Mouse (Mus musculus) cerebellum, adult 11 months (tissue): ENCODE data around the gene Cuta.
"Not testable (repeated sequence)": the region's sequence is repeated elsewhere in the genome, so short reads cannot be mapped to it uniquely, and the experiment has no call there.

Source experiments
- DNase-seq: peaks from one replicate; pipeline ENCODE4 v3.0.0; 2022

The Cuta gene

GRCm38 (mm10) chr17:26935027-26935426, 4.3 kb downstream of the Cuta start:
- DNase-seq: no peak

- DNase-seq: no peak
Observed at GRCm38 (mm10) chr17:26933885-26934827, 5.2 kb downstream of the Cuta start.

DNA sequence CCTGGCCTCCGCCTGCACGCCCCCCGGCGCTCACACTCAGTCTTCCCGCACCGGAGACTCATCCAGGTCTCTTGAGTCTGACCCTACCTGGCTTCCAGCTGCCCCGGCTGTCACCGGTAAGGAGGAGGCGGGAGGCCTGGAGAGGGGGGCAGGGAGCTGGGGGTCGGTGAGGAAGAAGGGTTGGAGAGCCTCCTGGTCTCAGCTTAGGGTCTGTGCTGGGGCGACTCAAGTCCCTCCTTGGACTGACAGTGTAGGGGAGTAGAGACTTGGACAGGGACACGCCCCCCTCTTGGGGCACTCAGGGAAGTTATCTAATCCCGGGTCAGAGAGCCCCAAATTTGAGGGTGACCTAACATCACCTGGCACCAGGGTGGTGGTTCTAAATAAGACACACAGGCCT, 6.0 kb downstream of the Cuta start:
- no peak for DNase-seq

GRCm38 (mm10) chr17:26932839-26933398, 6.5 kb downstream of the Cuta start, which contains the start of gene Phf1:
Gene Phf1, plus strand, starts transcription at chr17:26933052.
- peak; percentile 95 for DNase-seq

GRCm38 (mm10) chr17:26931795-26932194, 7.6 kb downstream of the Cuta start:
- DNase-seq: peak; percentile 38

DNA sequence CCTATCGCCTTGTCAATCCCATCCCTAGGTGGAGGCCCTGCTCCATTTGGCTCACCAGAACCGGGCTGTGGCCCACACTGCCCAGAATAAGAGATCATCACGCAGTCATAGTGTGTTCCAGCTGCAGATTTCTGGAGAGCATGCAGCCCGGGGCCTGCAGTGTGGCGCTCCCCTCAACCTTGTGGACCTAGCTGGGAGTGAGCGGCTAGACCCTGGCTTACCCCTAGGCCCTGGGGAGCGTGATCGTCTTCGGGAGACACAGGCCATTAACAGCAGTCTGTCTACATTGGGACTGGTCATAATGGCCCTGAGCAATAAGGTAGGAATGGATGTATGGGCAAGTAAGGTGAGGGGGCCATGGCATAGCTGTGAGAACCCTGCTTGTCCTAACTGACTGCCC, 14.0 kb downstream of the Cuta start:
- not testable (repeated sequence) for DNase-seq

DNA sequence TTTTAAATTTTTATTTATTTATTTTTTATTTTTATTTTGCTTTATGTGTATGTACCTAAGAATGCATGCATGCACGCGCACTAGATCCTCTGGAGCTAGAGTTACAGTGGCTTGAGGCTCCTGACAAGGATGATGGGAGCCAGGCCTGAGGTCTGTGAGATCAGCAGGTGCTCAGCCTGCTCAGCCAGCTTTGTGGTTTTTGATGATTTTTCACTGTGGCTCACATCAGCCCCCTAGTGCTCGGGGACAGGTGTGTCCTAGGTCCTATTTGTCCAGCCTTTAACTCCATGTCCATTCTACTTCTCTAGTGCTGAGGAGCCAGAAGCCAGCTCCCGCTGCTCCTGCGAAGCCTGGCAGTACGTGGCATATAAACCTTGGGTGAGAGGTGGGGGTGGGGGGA, 17.0 kb downstream of the Cuta start:
- DNase-seq: not testable (repeated sequence)

- not testable (repeated sequence) for DNase-seq
Observed at GRCm38 (mm10) chr17:26919516-26919915, 19.9 kb downstream of the Cuta start.

GRCm38 (mm10) chr17:26918343-26918742, 21.0 kb downstream of the Cuta start:
- no peak for DNase-seq

GRCm38 (mm10) chr17:26917560-26917959, 21.8 kb downstream of the Cuta start:
- DNase-seq: not testable (repeated sequence)

GRCm38 (mm10) chr17:26916711-26917482, 22.5 kb downstream of the Cuta start, which contains the start of gene Kifc5b:
Gene Kifc5b, plus strand, starts transcription at chr17:26917091.
- DNase-seq: peak; percentile 100

- DNase-seq: no peak
Observed at GRCm38 (mm10) chr17:26915248-26915647, 24.1 kb downstream of the Cuta start.

- DNase-seq: not testable (repeated sequence)
Observed at GRCm38 (mm10) chr17:26907506-26907905, 31.9 kb downstream of the Cuta start.

DNA sequence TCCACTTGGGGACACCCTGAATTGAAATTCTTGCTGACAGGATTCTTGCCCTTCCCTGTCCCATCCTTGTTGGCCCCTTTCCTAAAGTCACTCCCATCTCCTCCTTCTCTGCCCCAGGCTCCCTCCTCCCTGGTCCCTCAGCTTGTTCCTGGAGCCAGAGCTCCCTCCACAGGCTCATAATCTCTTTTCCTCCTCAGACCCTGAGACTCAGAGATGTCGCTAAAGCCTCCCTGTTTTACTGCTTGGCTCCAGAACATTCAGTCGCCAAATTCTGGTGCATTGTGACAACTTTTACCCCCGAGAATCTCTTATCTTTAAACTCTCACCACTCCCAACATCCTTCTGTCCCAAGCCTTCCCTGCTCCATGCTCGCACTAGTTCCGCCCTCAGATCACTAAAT, 35.0 kb downstream of the Cuta start:
- DNase-seq: no peak

GRCm38 (mm10) chr17:26900916-26901315, 38.5 kb downstream of the Cuta start:
- DNase-seq: no peak

DNA sequence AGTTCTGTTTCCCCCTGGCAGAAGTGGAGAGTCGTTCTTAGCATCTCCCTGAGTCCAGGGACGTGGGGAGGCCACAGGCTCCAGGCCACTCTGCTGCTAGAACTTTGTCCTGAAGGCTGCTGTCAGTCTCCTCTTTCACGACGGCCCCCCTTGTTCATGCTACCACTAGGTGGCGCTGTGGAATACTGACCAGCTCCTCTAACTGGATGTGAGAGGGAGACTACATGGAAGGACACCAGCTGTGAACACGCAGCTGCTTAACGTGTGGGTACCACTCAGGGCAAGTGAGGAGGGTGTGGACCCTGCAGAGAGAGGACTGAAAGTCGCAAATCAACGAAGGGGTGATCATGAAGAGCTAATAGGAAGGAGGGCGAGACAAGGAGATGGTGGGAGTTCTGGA, 43.8 kb downstream of the Cuta start:
- DNase-seq: peak; percentile 51

DNA sequence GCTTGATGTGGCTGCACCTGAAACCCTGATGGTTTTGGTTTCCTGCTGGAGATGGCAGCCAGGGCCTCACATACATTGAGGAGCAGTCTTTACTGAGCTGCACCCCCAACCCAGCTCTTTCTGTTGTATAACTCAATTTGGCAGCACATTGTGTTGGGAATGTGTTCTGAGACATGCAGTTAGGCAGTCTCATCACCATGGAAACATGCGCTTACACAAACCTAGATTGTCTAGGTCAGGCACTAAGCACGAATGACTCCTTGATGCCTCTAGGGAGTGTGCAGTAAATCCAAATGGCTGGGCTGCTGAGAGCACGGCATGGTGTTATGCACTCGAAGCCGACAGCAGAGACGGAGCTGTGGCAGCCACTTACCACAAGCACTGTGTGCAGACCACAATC, 45.0 kb downstream of the Cuta start:
- DNase-seq: no peak

GRCm38 (mm10) chr17:26893492-26893891, 45.9 kb downstream of the Cuta start:
- no peak for DNase-seq

DNA sequence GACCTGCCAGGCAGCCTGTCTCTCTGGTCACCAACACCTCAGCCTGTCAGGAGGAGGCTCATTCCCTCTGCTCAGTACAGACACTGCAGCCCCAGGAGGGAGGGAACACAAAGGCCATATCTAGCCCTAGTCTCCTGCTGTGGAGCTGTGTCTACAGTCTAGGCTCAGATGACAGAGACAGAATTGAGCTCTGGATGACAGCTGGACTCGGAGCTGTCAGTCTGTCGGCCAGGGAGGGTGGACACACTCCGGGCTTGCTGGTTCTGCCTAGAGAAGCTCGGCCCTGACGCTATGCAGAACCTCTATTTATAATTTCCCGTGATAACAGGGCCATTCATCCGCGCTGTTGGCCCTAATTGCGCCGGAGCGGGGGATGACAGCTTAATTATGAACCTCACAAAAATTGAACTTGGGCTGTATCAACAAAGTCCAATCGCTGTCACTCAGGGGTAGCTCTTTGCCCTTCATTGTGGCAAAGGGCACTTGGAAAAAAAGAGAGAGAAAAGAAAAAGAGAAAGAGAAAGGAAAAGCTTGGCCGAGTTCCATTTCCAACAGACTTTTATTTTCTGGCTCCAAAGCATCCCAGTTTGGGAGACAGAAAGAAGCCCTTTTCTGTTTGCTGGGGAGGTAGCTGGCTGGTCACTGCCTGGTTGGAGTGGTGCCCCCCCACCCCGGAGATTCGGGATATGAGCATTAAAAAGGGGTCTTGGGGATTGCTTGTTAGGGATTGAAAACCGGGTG, 46.6 kb downstream of the Cuta start:
- DNase-seq: no peak

GRCm38 (mm10) chr17:26887926-26888325, 51.4 kb downstream of the Cuta start:
- DNase-seq: no peak

DNA sequence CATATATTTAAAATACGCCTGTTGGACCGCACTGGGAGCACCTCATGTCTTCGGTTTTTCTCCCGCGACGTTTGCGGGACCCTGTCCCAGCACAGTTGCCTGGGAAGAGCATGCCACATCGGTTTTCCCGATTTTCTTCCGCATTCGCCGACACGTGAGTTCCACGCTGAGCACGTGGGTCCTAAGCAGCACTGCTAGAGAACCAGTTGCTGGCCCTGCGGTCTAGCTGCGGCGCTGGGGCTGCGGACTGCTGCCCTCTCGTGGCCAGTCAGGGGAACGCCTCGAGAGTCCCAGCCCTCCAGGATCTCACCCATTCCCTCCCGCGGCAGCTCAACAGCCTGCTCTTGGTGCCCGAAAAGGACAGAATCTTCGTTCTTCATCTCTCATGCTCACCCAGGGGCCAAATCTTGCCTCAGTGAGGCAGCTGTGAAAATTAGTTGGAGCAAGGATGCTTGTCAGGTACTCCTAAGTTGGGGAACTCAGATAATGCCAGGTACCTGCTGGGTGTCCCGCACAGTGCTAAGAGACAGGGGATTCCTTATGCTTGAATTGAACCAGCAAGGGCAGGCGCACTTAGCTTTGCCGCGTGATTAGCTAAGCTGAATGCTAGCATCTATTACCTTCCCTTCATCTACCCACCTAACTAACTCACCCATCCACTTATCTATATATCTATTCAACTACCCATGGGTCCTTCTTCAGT, 53.2 kb downstream of the Cuta start:
- peak; percentile 79 for DNase-seq
